Mouse (Mus musculus): Measurements from ENCODE around the gene Gsk3b.

The Gsk3b gene

DNA sequence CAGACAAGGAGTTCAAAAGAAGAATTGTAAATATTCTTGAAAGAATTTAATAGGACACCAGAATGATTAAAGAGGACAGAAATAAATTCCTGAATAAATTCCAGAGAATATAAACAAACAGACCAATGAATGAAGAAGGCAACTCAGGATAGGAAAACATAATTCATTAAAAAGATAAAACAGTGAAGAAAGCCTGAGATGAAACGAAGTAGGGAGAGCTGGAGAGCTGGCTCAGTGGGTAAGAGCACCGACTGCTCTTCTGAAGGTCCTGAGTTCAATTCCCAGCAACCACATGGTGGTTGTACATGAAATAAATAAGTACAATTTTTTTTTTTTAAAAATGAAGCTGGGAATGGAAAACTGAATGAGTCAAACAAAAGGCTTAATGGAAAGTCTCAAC lies 185.9 kb downstream of the Gsk3b start:
- no peak for DNase-seq (ENCODE audit: extremely low spot score, low read depth, low spot score)

DNA sequence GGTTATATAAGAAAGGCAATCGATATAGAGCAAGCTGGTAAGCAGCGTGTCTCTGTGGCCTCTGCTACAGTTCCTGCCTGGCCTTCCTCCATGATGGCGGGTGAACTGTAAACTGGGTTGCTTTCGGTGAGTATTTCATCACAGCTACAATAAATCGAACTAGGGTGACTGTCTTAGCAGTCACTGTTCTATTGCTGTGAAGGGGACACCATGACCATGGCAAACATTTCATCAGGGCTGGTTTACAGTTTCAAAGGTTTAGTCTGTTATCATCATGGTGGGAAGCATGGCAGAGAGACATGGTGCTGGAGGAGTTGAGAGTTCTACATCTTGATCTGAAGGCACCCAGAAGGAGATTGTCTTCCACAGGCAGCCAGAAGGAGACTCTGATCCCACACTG lies 191.0 kb downstream of the Gsk3b start:
- no peak for DNase-seq (ENCODE audit: extremely low spot score, low read depth, low spot score)

DNA sequence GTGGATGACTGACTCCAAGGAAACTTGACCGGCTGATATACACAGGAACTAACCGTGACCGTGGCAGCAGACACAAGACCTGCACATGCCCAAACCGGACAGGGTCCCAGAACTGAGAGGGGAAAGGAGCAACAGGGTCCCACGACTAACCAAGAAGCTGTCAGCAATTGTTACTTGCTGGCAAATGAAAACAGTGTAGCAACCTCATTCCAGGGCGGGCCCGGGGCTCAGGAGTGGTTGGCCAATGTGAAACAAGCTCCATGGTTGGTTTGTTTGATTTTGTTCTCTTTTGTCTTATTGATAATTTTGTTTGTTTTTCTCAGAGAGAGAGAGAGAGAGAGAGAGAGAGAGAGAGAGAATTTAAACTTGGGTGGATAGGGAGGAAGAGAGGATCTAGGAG lies 192.2 kb downstream of the Gsk3b start:
- DNase-seq (ENCODE audit: extremely low spot score, low read depth, low spot score), result no peak

DNA sequence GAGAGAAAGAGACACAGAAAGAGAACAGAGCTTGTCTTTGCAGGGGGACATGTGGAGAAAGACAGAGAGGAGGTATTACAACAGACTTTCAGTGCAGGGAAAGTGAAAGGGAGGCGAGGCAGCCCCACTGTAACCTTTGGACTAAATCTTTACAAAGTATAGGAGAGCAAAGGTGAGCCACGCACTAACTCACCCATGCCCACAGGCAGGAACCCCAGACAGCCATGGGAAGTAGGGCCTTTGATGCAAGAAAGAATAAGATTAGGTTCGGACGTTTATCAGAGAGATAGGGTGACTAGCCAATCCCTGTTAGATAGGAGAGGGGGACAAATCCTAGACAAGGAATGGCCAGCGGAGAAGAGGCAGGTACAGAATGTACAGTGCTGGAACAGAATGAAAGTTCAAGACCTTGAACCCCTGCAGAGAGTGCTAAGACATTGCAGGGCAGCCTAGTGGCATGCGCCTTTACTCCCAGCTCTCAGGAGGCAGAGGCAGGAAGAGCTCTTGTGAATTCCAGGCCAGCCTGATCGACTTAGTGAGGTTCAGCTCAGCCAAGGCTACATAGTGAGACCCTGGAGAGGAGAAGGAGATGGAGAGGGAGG lies 193.9 kb downstream of the Gsk3b start:
- no peak for DNase-seq (ENCODE audit: extremely low spot score, low read depth, low spot score)

DNA sequence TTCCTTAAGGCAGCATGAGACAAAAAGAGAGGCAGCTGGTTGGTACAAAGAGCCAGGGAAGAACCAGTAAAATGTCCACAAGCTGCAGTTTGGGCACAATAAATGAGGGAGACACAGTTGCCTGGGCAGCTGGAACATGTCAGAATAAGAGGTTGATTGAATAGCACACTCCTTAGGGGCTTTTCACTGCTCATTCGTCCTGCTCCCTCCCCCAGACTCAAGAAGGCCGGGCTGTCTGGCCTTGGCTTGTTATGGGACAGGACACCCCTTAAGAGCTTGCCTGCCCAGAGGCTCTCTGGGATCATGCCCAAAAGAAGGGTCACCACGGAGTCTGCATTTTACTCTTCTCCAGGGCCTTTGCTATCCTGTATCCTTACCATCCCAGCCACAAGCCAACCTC lies 194.5 kb downstream of the Gsk3b start:
- DNase-seq (ENCODE audit: extremely low spot score, low read depth, low spot score), result no peak

DNA sequence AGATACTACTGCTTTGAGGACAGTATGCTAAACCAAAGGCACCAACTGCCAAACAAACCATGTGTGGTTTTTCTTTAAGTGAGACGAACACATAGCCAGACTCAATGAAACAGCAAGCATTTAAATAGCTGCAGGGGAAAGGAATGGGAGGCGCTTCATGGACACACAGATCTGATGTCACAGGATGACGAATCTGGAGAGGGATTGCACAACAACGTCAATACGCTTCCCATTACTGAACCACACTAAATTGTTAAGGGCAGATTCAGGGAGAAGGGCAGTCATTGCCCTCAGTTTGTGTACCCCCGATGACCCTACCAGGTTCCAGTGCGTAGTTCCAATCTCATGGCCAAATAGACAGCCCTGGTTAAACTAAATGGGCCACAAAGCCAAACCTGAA lies 197.0 kb downstream of the Gsk3b start:
- DNase-seq (ENCODE audit: extremely low spot score, low read depth, low spot score), result no peak

DNA sequence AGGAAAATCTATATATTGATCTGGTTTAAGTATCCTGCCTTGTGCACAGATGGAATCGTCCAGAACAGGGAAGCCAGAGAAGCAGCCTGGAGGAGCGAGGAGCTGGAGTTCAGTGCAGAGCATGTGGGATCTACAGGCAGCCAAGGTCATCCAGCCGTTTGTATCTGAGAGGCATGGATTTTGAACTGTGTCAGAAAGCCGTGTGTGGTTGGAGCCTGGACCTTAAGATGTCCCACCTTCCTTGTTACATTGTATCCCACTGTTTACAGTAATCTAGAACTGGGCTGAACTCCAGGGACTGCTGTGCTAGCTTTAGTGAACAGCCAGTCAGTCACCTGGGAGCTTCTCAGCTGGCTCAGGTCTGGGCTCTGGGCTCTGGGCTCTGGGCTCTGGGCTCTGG lies 197.7 kb downstream of the Gsk3b start:
- no peak for DNase-seq (ENCODE audit: extremely low spot score, low read depth, low spot score)

DNA sequence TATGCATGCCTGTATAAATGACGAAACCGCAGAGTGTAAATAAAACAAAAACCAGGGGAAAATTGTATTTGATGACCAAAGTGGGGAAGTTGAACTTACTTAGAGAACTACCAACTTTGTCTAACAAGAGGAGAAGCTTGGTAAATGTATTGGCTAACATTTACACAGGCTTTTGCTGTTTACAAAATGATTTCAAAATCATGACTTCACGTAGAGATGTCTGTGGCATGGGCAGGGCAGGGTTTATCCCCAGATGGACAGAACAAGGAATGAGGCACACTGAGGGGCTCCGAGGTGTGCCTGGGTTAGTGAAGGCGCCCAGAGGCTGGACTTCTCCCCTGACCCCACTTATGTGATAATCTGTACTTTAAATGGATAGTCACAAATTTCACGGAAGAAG lies 198.6 kb downstream of the Gsk3b start:
- no peak for DNase-seq (ENCODE audit: extremely low spot score, low read depth, low spot score)

DNA sequence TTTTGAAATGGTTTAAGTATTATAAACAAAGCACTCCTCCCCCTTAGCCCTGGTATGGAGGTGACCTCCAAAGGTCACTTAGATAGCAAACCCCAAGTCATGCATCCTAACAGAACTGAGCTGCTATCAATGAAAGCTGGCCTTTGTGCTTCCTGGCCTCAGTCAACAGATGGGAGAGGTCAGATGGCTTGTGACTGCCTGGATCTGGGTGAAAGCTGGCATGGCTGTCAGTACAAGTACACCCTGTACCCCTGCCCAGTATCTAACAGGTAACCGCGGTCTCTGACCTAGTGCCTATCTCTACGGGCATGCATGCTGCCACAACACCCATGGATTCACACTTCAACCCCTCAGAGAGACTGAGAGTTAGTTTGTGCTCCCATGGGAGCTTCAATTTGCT lies 199.0 kb downstream of the Gsk3b start:
- DNase-seq (ENCODE audit: extremely low spot score, low read depth, low spot score), result no peak

DNA sequence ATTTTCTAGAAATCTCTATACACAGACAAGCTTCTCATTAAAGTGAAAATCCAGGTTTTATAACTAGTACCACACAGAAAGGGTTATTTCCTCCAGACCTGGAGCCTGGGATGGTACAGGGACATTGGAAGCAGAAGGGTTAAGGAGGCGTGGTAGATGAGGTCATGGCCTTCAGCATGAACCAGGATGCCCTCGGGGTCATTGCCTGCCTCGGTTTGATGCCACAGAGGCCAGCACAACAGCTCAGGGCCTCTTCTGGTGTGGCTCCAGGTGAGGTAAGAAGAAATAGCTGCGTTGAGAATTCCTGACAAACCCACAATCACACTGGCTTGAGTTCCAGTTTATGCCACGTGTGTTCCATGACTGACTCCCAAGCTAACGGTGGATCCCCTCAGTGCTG lies 200.1 kb downstream of the Gsk3b start:
- no peak for DNase-seq (ENCODE audit: extremely low spot score, low read depth, low spot score)

DNA sequence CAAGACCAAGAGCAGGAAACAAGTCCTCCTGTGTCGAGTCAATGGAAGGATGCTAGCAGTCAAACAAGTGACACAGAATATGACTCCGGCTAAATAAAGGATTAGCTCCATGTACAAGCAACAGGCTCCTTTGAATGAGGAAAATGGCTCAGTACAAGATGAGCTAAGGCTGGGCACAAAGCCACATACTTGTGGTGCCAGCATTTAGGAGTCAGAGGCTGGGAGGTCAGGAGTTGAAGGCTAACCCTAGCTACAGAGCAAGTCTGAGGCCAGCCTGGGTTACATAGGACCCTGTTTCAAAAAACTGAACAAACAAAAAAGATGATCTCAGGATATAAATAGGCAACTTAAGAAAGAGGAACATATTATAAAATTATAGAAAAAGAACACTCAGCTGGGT lies 201.3 kb downstream of the Gsk3b start:
- no peak for DNase-seq (ENCODE audit: extremely low spot score, low read depth, low spot score)

DNA sequence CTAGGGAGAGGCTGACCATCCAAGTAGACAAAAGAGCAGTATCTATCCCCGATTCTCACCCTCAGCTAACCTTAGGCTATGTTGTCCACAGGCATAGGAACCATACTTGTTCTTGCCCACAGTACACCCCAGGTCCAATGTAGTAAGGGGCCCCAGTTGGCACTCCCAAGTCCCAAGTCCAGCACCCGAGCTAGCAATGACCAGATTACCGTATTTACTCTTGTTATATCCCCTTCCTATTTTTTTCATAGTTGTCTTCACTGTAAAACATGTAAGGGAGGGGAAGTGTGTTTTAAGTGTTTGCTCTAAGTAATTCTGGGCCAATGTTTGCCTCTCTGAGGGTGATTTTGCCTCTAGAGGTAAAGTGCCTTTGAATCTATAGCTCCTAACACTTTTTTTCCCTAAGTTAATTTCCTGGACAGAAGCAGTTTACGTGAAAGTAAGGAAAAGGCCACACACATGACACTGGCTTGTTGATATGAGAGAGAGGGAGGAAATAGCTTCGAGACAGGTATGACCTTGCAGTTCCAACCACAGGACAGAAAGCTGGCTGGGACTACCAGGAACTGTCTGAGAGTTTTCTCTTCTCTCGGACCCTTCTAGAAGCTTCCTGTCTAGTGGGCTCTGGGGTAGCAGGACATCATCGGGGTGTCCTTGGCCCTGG lies 206.0 kb downstream of the Gsk3b start, which contains the start of gene Nr1i2:
TSS of gene Nr1i2 (minus strand) at position 140 of the 664 bp plus-strand sequence.
- DNase-seq (ENCODE audit: extremely low spot score, low read depth, low spot score), result no peak

DNA sequence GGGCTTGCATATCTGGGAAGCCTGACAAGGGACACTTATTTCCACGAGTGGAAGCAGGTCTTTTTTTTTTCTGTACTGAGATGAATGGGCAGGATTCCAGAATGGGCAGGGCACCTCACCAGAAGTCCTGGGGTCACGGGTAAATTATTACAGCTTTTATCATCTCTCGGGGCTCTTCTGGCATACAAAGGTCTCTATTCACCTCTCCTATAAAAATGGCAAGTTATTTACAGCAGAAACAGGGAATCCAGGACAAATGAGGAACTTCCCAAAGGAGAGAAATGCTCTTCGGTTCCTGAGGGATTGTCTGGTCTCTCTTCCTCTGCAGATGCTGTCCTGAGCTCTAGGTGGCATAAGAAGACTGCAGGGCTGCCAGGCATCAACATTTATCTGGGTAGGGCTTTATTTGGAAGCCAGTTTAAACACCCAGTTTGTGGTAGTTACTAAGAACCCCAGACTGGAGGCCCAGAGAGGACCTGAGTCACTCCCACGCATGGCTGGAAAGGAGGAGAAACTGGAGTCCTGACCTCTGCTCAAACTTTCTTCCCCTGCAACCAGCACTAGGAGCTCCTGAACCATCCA lies 206.6 kb downstream of the Gsk3b start:
- no peak for DNase-seq (ENCODE audit: extremely low spot score, low read depth, low spot score)

Measured in hindlimb bud, embryonic 11.5 days (tissue).